Mouse (Mus musculus) lung, adult 2 months (tissue): ENCODE data around the gene Socs4. TPM values are rescaled to one million over a fixed set of nuclear protein-coding genes. Genes with fewer than 3 reads are reported as not detected.

ENCODE experiments used
- DNase-seq: peaks from one replicate; pipeline ENCODE4 v3.0.0; 2022
- H3K4me1 ChIP-seq: fragments of 200-500 bp; 2 replicates; pipeline ENCODE4 v1.6.1; 2011; ENCODE audit warnings: low read length; ENCODE audit not compliant: control insufficient read depth, insufficient read depth
- H3K4me3 ChIP-seq: fragments of 200-500 bp; replicated peaks from 2 replicates; pipeline ENCODE3; 2011; ENCODE audit warnings: low read depth, mild to moderate bottlenecking, control low read depth, low read length; ENCODE audit errors: extremely low read depth
- CTCF ChIP-seq: fragments of 200-500 bp; IDR thresholded peaks from 2 replicates; pipeline ENCODE4 v1.5.1; 2011; ENCODE audit warnings: mild to moderate bottlenecking, low read length, control low read depth; ENCODE audit not compliant: insufficient read depth
- POLR2A ChIP-seq: fragments of 200-500 bp; IDR thresholded peaks from 2 replicates; pipeline ENCODE4 v1.6.1; 2011; ENCODE audit warnings: low read depth, mild to moderate bottlenecking, control low read depth, low read length, borderline replicate concordance; ENCODE audit errors: extremely low read depth
- WGBS: fragments of 180-500 bp; shearing (Covaris S2); methylation state at CpG from one replicate; pipeline ENCODE4 v1.1.7; 2018; 5-methylcytosine and 5-hydroxymethylcytosine counted together
- polyA plus RNA-seq: library from polyadenylated mRNA; depleted of rRNA; stranded (reverse); fragments of >200 nt; gene quantifications from 2 replicates; pipeline ENCODE4 v1.2.3, GENCODE M21; 2012

Socs4 gene
- polyA plus RNA-seq, 1 experiment, result 4.6 TPM

GRCm38 (mm10) chr14:47264866-47265265, 11.9 kb upstream of the Socs4 start:
- no peak for DNase-seq
- Histone ChIP-seq H3K4me1 (no peaks in the 10 kb centered on the region), H3K4me3 (no peak overlapping the region)
- 97% methylated on average over 3 of the region's 3 CpGs for WGBS
- TF ChIP-seq POLR2A, result no peak
- TF ChIP-seq CTCF, result no peak

- WGBS, result 93% methylated on average over 8 of the region's 8 CpGs
- DNase-seq, result no peak
- no peak overlapping the region for H3K4me3 ChIP-seq
- TF ChIP-seq CTCF (no peak), POLR2A (no peak)
- no peaks in the 10 kb centered on the region for H3K4me1 ChIP-seq
Observed at GRCm38 (mm10) chr14:47265829-47266228, 10.9 kb upstream of the Socs4 start.

- WGBS, result 97% methylated on average over 4 of the region's 4 CpGs
- H3K4me1 ChIP-seq, result no peaks in the 10 kb centered on the region
- TF ChIP-seq POLR2A (no peak), CTCF (no peak)
- no peak for DNase-seq
- H3K4me3 ChIP-seq, result no peak overlapping the region
Observed at GRCm38 (mm10) chr14:47269056-47269455, 7.7 kb upstream of the Socs4 start.

GRCm38 (mm10) chr14:47269706-47270105, 7.0 kb upstream of the Socs4 start:
- Histone ChIP-seq H3K4me1 (no peaks in the 10 kb centered on the region), H3K4me3 (no peak overlapping the region)
- TF ChIP-seq CTCF (no peak), POLR2A (no peak)
- WGBS, result 94% methylated on average over 2 of the region's 2 CpGs
- no peak for DNase-seq

GRCm38 (mm10) chr14:47273751-47274150, 3.0 kb upstream of the Socs4 start:
- 85% methylated on average over 3 of the region's 3 CpGs for WGBS

GRCm38 (mm10) chr14:47275417-47275816, 1.3 kb upstream of the Socs4 start:
- TF ChIP-seq CTCF (no peak), POLR2A (no peak)
- Histone ChIP-seq H3K4me1 (no peaks in the 10 kb centered on the region), H3K4me3 (no peak overlapping the region)
- DNase-seq, result no peak
- WGBS, result 23% methylated on average over 3 of the region's 3 CpGs

More at GRCm38 (mm10) chr14:47273751-47274150, 3.0 kb upstream of the Socs4 start:
- Histone ChIP-seq H3K4me3 (no peak overlapping the region), H3K4me1 (no peaks in the 10 kb centered on the region)
- TF ChIP-seq CTCF (no peak), POLR2A (no peak)
- DNase-seq, result no peak

GRCm38 (mm10) chr14:47276036-47276603, 611 bp upstream of the Socs4 start:
- DNase-seq, result no peak
- 2% methylated on average over 22 of the region's 22 CpGs for WGBS
- Histone ChIP-seq H3K4me3 (peak overlapping the region; percentile 93), H3K4me1 (no peaks in the 10 kb centered on the region)
- TF ChIP-seq POLR2A (no peak), CTCF (no peak)

DNA sequence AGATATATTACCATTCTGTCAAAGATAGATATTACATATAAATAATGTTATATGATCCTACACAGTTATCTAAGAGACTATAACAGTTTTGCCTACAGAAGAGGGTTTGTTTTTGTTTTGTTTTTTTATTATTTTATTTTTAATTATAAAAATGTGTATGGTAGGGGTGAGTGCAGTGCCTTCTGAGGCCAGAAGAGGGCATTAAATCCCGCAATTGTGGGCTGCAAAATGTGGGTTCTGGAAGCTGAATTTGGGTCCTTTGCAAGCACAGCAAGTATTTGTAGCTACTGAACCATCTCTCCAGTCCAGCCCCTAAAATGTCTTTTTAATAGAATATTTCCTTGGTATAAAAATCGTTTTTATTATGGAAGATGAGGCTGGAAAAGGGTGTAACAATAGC, 2.3 kb downstream of the Socs4 start:
- TF ChIP-seq CTCF (no peak), POLR2A (no peak)
- H3K4me3 ChIP-seq, result no peak overlapping the region
- no peak for DNase-seq
- WGBS, result 86% methylated on average over 2 of the region's 2 CpGs
- H3K4me1 ChIP-seq, result no peaks in the 10 kb centered on the region

DNA sequence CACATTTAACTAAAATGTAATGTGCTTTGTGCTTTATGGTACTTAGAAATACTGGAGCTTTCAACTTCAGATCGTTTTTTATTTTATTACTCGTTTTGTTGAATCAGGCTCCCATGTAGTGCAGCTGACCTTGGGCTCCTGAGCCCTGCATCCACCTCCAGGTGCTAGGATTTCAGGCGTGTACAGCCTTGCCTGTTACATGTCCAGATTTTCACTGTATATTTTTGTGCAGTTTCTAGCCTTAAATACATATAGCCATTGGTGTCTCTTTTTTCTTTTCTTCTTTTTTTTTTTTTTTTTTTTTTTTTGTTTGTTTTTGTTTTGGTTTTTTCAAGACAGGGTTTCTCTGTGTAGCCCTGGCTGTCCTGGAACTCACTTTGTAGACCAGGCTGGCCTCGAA, 4.8 kb downstream of the Socs4 start:
- TF ChIP-seq POLR2A, result no peak
- no peak for TF ChIP-seq CTCF
- H3K4me1 ChIP-seq, result no peaks in the 10 kb centered on the region; the same call in 1 of the 2 replicates
- DNase-seq, result no peak
- H3K4me3 ChIP-seq, result no peak overlapping the region
- 93% methylated on average over 4 of the region's 4 CpGs for whole genome bisulfite sequencing

GRCm38 (mm10) chr14:47283568-47283967, 6.8 kb downstream of the Socs4 start:
- Histone ChIP-seq H3K4me1 (no peaks in the 10 kb centered on the region; the same call in 1 of the 2 replicates), H3K4me3 (no peak overlapping the region)
- DNase-seq, result no peak
- TF ChIP-seq POLR2A (no peak), CTCF (no peak)
- 32% methylated on average over 7 of the region's 7 CpGs for WGBS

- WGBS, result 97% methylated on average over 2 of the region's 2 CpGs
- H3K4me3 ChIP-seq, result no peak overlapping the region
- H3K4me1 ChIP-seq, result no peaks in the 10 kb centered on the region; the same call in 1 of the 2 replicates
- DNase-seq, result no peak
- TF ChIP-seq CTCF (no peak), POLR2A (no peak)
Observed at GRCm38 (mm10) chr14:47285271-47285670, 8.5 kb downstream of the Socs4 start.
